Mouse (Mus musculus): ENCODE results near the gene Pdia5. TPM values are rescaled to one million over a fixed set of nuclear protein-coding genes. Genes with fewer than 3 reads are reported as not detected.

Gene Pdia5
- total RNA-seq (2012; rRNA removed) = not detected in 2 replicates
- not detected in 2 replicates for total RNA-seq (2014; rRNA removed)
- polyA plus RNA-seq (2012; ENCODE audit: insufficient read length, low read depth) = not detected in 2 replicates

DNA sequence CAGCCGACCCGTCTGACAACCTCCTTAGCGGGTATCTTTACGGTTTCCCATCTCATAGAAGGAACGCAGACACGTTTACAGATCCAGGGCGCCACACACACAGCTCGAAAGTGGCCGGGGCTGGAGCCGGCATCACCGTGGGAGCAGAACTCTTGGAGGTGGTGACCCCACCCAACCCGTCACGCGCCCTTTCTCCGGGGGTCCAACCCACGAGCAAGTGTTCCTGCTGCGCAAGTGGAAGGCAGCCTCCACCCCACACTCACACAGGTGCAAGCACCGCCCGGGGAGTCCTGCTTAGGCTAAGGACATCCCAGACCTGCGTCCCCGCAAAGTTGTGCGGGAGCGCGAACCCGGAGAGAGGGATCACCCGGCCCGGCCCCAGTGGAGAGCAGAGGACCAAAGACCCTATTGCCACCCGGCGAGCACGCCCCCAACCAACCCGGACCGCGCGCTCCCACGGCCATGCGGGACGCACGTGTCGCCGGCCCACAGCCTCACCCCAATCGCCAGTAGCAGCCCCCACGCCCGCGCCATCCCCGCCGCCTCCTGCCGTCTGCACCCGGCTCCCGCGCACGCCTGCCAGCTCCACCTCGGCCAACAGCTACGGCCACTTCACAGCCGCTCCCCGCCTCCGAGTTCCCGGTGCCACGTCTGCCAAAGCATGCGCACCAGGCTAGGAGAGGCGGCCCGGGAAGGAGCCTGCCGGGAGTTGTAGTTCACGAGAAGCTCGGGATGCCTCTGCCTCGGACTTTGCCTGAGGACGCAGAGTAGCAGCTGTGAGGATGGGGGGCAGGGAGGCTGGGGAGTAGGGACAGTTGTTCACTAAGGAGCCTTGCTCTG, at the start of gene Pdia5:
Gene Pdia5 (minus strand): TSS at position 643 of the 840 bp plus-strand sequence.
- no peak for TF ChIP-seq USF2 (conservative IDR thresholded peaks at IDR 0.05; ENCODE audit: low read depth, low read length)
- TF ChIP-seq ZKSCAN1 (IDR thresholded peaks at IDR 0.05; ENCODE audit: borderline replicate concordance, low read depth, low read length) = no peak
- TF ChIP-seq MEF2A (IDR thresholded peaks at IDR 0.05; ENCODE audit: borderline replicate concordance, low read depth, low read length) = no peak
- no peak for TF ChIP-seq JUND (conservative IDR thresholded peaks at IDR 0.05; ENCODE audit: low read depth, low read length)
- no peak for TF ChIP-seq KAT2A (IDR thresholded peaks at IDR 0.05; ENCODE audit: insufficient replicate concordance, low read length)
- TF ChIP-seq MAX (IDR thresholded peaks at IDR 0.05; ENCODE audit: low read length) = no peak
- no peak for TF ChIP-seq ELF1 (IDR thresholded peaks at IDR 0.05; ENCODE audit: low read depth, low read length)
- TF ChIP-seq BHLHE40 (IDR thresholded peaks at IDR 0.05; ENCODE audit: low read depth, low read length) = no peak
- TF ChIP-seq SIN3A (IDR thresholded peaks at IDR 0.05; ENCODE audit: low read length) = no peak
- no peak for TF ChIP-seq POLR2A (IDR thresholded peaks at IDR 0.05; ENCODE audit: low read depth, low read length)
- no peak for TF ChIP-seq JUN (IDR thresholded peaks at IDR 0.05; ENCODE audit: insufficient read depth, low read depth, low read length)
- no peak for TF ChIP-seq ZNF384 (IDR thresholded peaks at IDR 0.05; ENCODE audit: low read depth, low read length)
- in situ Hi-C loops (cut with MboI; ENCODE audit: low pct_ligation_motif_present, low pct_unique_long_range_greater_than_20kb, low sequenced_read_pairs) = no loop called here
- dilution Hi-C loops (cut with MboI; ENCODE audit: extremely low pct_ligation_motif_present, extremely low pct_unique_long_range_greater_than_20kb, low sequenced_read_pairs) = no loop called here
- Histone ChIP-seq H3K9me3 (replicated peaks; ENCODE audit: low read length) (peaks cover 12% of the 10 kb centered on the region), H3K79me2 (replicated peaks; ENCODE audit: control insufficient read depth, extremely low read depth, insufficient read depth, poor library complexity, severe bottlenecking) (no peaks in the 10 kb centered on the region), H3K4me2 (ENCODE audit: insufficient read depth, low read depth, poor library complexity, severe bottlenecking) (no peak within 1 kb of the TSS), H3K4me1 (ENCODE audit: control insufficient read depth in 1 of 2, insufficient read depth in 2 of 2) (peaks cover 0 to 5% of the 10 kb centered on the region in 2 experiments; a peak in 2 of 4 replicates), H3K27ac (ENCODE audit: insufficient read depth, low read depth) (no peak within 1 kb of the TSS), H3K4me3 (replicated peaks in 1 of 3; ENCODE audit: low read depth in 2 of 3, low read length in 2 of 3, poor library complexity in 1 of 3) (no peak within 1 kb of the TSS), H3K9ac (ENCODE audit: insufficient read depth, low read depth) (no peak within 1 kb of the TSS), H3K36me3 (replicated peaks in 1 of 2; ENCODE audit: control insufficient read depth in 1 of 2, insufficient read depth in 1 of 2, low read length in 1 of 2) (no peaks in the 10 kb centered on the region), H3K27me3 (replicated peaks) (peaks cover 90% of the 10 kb centered on the region)
- DNase-seq (ENCODE audit: extremely low read depth) = no peak

DNA sequence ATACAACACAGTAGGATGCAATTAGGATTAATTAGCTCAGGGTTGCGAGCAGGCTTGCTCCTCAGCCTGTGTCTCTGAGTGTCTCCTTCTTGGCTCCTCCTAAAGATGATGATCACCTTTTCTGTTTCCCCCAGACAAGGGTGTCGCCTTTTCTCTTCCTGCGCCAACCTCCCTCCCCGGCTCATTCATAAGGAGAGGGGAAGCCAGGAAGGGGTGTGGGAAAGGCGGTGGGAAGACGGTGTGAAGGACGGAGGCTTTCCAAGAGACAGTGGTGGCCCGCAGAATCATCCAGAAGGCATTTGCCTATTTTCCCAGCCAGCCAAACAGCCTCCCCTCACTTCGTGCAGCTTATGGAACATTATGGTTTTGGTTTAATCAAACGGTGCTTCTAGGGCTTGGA, 48.4 kb upstream of the Pdia5 start:
- no peak overlapping the region for H3K4me2 ChIP-seq (ENCODE audit: insufficient read depth, low read depth, poor library complexity, severe bottlenecking)
- dilution Hi-C loops (cut with MboI; ENCODE audit: extremely low pct_ligation_motif_present, extremely low pct_unique_long_range_greater_than_20kb, low sequenced_read_pairs) (no loop called here), in situ Hi-C loops (cut with MboI; ENCODE audit: low pct_ligation_motif_present, low pct_unique_long_range_greater_than_20kb, low sequenced_read_pairs) (no loop called here)
- H3K79me2 ChIP-seq (replicated peaks; ENCODE audit: control insufficient read depth, extremely low read depth, insufficient read depth, poor library complexity, severe bottlenecking) = no peaks in the 10 kb centered on the region
- no peaks in the 10 kb centered on the region for H3K4me1 ChIP-seq (ENCODE audit: control insufficient read depth in 1 of 2, insufficient read depth in 2 of 2)
- no peak overlapping the region for H3K27ac ChIP-seq (ENCODE audit: insufficient read depth, low read depth)
- DNase-seq (ENCODE audit: extremely low read depth) = no peak
- no peak overlapping the region for H3K4me3 ChIP-seq (replicated peaks in 1 of 3; ENCODE audit: low read depth in 2 of 3, low read length in 2 of 3, poor library complexity in 1 of 3)
- no peaks in the 10 kb centered on the region for H3K36me3 ChIP-seq (replicated peaks in 1 of 2; ENCODE audit: control insufficient read depth in 1 of 2, insufficient read depth in 1 of 2, low read length in 1 of 2)
- peaks cover 77% of the 10 kb centered on the region for H3K27me3 ChIP-seq (replicated peaks)
- H3K9ac ChIP-seq (ENCODE audit: insufficient read depth, low read depth) = no peak overlapping the region
- H3K9me3 ChIP-seq (replicated peaks; ENCODE audit: low read length) = peaks cover 14% of the 10 kb centered on the region
- TF ChIP-seq MAFK (IDR thresholded peaks at IDR 0.05; ENCODE audit: insufficient replicate concordance, low read length) (no peak), ZKSCAN1 (IDR thresholded peaks at IDR 0.05; ENCODE audit: borderline replicate concordance, low read depth, low read length) (no peak), CHD2 (IDR thresholded peaks at IDR 0.05; ENCODE audit: low read length) (no peak), RCOR1 (conservative IDR thresholded peaks at IDR 0.05; ENCODE audit: low read depth, low read length) (no peak), ETS1 (conservative IDR thresholded peaks at IDR 0.05; ENCODE audit: low read depth, low read length) (no peak), CHD1 (IDR thresholded peaks at IDR 0.05; ENCODE audit: low read depth, low read length) (no peak), USF1 (IDR thresholded peaks at IDR 0.05; ENCODE audit: low read depth, low read length) (no peak), TCF12 (IDR thresholded peaks at IDR 0.05; ENCODE audit: low read depth, low read length) (no peak), POLR2AphosphoS2 (IDR thresholded peaks at IDR 0.05; ENCODE audit: low read depth, low read length) (no peak), NELFE (IDR thresholded peaks at IDR 0.05; ENCODE audit: low read depth, low read length) (no peak), CTCF (conservative IDR thresholded peaks at IDR 0.05 in 1 of 2, IDR thresholded peaks at IDR 0.05 in 1 of 2; ENCODE audit: low read depth in 2 of 2, low read length in 2 of 2) (no peak), JUND (conservative IDR thresholded peaks at IDR 0.05; ENCODE audit: low read depth, low read length) (no peak), PAX5 (IDR thresholded peaks at IDR 0.05; ENCODE audit: low read length) (no peak), BHLHE40 (IDR thresholded peaks at IDR 0.05; ENCODE audit: low read depth, low read length) (no peak), IRF4 (IDR thresholded peaks at IDR 0.05; ENCODE audit: low read depth, low read length) (no peak), POLR2A (IDR thresholded peaks at IDR 0.05; ENCODE audit: low read depth, low read length) (no peak), E2F4 (IDR thresholded peaks at IDR 0.05; ENCODE audit: insufficient replicate concordance, low read depth, low read length) (no peak)

Measured in CH12.LX (cell line).